Mouse (Mus musculus) monocyte, adult 2 months (primary cell): ENCODE results near the gene Fam20a.

Experiments used
- DNase-seq, 2 experiments: peaks; one replicate each; pipeline ENCODE4 v3.0.0; 2022; ENCODE audit warnings: low spot score in 2 of 2, low read depth in 1 of 2

Fam20a gene

DNA sequence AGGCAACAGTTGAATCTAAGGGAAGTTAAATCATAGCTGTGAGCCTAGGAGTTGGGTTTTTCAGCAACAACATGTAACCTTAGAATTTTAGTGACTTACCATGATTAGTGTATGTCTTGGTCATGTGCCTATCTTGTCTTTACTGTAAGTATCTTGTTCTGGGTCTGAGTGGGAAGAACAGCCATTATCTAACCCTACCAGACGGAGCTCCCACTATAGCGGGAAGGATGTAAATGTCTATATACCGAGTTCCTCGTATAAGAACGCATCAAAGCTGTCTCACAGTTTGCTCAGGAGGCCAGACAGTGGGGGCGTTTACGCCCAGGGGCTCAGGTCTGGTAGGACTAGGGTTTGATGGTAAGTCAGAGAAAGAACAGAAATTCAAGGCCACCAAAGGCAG lies 65.8 kb downstream of the Fam20a start:
- DNase-seq = no peak

DNA sequence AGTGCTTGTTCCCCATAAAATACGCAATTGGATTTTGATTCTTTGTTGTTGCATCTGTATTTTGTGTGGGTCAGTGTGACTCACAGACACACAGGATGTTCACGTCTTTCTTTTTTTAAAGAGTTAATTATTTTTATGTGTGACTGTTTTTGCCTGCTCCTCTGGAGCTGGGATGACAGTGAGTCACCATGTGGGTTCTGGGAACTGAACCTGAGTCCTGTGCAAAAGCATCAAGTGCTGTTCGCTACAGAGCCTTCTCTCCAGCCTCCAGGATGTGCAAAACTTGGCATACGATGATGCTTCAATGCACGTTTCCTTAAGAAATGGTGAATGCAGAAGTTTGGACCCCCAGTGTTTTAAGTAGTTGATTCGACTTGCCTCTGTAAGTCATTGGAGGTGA lies 67.5 kb downstream of the Fam20a start:
- no peak for DNase-seq

GRCm38 (mm10) chr11:109653201-109653600 lies 68.9 kb downstream of the Fam20a start:
- DNase-seq = no peak

DNA sequence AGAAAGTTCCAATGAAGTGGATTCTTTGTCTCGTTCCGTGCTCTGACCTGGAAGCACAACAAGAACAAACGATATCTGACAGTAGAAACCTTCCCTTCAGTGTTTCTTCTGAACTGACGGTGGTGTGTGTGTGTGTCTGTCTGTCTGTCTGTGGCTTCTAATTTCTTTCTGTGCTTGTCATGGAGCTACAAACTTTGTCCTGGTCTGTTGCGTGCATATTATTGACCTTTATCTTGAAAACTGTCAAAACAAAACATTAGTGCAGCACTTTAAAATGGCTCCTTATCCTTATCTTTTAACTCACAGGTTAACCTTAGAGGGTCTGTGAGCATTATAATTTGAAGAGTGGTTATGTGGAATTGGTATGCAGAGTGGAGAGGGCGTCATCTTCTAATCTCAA lies 69.6 kb downstream of the Fam20a start:
- no peak for DNase-seq

GRCm38 (mm10) chr11:109651566-109652024 lies 70.5 kb downstream of the Fam20a start:
- no peak for DNase-seq

DNA sequence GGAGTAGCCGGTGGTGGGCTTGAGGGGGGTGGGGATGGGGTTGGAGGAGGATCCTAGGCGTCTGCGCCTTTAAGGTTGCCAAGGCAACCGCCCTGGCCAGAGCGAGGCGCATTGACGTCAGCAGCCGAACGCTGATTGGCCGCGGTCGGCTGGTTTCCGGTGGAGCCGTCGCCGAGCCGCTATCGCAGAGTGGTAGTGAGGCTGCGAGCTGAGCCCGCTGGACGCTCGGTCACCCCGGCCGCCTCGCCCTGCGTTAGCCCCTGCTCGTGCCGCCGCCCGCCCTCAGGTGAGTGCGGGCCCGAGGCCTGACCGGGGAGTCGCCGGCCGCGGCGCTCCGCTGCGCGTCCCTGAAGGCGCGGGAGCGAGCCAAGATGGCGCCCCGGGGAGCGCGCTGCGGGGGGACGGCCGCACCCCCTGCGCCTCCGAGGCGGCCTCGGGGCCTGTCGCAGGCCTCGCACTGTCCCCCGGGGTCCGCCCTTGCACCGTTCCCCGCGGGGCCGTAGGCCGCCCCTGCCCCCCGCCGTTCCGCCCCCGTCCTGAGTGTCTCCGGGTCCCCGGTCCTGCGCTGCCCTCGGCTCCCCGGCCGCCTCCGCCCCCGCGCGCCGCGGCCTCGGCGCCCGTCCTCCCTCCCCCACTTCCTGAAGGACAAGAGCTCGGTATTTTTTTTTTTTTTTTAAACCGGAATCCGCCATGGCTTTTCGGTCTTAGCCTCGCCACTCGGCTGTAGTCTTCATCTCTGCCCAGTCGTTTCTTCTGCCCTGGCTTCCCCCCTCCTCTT lies 71.1 kb downstream of the Fam20a start:
- DNase-seq = peak; percentile 64 to 82

GRCm38 (mm10) chr11:109649975-109650701 lies 71.9 kb downstream of the Fam20a start:
- DNase-seq = peak in 1 of 2 experiments; percentile 31

- no peak for DNase-seq
These were observed 72.9 kb downstream of the Fam20a start, which contains the start of gene Prkar1a for GRCm38 (mm10) chr11:109649206-109649605. Prkar1a (plus strand) TSS chr11:109649405.

- no peak for DNase-seq
These were observed 73.6 kb downstream of the Fam20a start for GRCm38 (mm10) chr11:109648510-109648909.

DNA sequence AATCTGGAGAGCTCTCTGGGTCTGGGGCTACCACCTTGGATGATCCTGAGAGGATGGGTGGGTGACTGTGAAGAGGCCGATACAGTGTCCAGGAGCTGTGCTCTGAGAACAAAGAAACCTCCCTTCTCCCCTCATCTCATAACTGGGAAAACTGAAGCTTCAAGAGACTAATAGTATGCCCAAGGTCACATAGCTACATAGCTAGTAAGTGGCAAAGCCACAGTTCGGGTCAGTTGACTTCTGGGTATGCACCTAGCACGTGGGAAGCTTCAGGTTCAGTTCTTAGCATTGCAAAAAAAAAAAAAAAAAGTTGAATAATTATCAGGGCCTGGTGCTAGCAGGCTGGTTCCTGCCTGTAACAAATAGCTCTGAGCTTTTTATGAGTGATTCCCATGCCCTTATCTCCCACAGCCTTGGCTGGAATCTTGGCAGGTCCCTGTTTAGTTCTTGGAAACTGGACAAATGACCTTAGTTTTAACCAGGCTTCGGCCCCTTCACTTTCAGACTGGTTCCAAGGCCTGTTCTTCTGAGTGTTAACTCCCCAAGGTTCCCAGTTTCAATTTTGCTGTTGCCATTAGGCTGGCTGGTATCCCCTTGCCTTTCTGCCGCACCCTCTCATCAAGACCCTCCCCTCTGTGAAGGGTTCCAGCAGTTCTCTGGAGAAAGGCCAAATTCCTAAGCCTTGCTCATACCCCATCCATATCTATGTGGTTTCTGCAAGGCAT lies 80.4 kb downstream of the Fam20a start:
- DNase-seq = no peak

DNA sequence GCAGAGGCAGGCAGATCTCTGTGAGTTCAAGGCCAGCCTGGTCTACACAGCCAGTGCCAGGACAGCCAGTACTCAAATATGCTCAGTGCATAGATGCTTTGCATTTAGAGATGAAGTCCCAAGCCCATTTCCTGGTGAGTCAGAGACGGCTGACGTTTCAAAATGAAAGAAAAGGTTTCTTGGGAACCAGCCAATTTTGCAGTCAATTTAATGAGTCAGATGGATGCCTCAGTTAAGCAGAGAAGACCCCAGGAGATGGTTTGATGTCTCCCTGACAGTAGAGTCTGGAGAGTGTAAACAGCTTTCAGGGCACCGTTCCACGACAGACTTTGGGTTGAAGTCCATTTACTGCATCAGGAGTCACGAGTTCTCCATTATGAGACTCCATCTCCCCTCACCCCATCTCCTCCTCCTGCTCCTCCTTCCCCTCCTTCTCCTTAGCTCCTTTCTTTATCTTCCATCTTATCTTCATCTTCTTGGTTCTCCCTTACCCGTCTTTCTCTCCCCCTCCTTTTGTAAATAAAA lies 86.1 kb downstream of the Fam20a start:
- DNase-seq = no peak

DNA sequence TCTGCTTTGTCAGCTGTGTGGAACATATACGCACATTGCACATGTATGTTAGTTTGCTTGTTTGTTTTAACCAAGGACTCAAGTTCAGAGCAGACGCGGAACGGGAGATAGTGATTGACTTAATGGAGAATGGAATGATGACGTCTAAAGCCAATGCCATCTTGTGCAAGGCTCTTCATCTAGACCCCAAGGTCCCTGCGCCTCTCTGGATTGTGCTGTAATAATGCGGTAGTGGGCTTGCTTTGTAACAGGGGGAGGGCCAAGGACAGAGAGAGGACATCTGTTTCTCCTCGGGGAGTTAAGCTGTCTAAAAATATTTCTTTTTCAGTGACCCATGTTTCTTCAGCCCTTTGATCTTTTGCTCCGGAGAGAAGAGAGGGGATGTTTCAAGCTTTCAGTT lies 87.2 kb downstream of the Fam20a start:
- DNase-seq = no peak

DNA sequence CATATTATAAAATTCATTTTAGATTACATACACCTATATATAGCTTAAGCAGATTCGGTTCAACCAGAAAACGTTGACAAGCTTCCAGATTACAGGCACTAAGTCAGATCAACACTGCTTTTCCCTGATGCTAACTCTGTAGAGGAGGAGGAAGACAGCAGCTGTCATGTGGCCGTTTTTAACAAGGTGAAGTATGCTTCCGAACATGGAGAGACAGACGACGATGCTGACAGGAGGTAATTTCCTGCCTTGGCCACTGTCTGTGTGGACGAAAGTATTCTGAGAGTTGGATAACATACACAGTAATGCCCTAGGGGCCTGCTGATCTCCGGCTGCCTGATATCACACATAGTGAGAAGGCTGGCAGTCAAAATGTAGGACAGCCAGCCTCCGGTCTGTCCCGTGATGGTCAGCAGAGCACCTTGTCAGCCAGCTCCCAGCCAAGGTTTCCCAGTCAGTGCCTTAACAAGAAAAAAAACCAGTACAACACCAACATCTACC lies 93.0 kb downstream of the Fam20a start:
- DNase-seq = no peak

- no peak for DNase-seq
These were observed 94.0 kb downstream of the Fam20a start for GRCm38 (mm10) chr11:109628099-109628498.

DNA sequence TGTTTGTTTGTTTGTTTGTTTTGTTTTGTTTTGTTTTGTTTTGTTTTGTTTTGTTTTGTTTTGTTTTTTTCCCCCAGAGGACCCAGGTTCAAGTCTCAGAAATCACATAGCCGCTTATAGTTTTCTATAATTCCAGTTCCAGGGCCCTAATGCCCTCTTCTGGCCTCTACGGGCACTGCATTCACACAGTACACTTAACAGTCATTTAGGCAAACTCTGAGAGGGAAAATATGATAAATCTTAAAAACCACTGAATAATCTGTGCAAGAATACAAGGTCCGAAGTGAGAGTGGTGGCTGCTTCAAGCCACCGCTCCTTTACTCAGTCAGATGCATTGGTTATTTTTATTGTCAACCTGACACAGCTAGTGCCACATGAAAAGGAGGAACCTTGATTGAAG lies 94.4 kb downstream of the Fam20a start:
- DNase-seq = no peak

DNA sequence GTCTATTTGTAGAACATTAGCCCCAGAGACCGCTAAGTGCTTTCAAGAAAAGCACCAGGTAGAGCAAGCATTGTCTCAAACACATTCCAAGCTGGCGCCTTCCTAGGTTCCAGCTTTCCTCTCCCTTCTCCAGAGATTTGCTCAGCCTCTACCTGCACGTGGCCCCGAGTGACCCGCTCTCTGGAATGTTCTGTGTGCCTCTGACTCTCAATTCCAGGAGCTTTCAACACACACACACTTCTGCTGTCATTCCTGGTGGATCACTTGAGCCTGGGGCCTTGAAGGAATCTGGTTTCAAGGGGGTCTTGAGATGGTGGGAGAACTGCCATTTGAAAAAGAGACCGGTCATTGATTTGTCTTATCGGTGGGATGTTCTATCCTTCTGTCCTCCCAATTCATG lies 98.8 kb downstream of the Fam20a start:
- DNase-seq = no peak

DNA sequence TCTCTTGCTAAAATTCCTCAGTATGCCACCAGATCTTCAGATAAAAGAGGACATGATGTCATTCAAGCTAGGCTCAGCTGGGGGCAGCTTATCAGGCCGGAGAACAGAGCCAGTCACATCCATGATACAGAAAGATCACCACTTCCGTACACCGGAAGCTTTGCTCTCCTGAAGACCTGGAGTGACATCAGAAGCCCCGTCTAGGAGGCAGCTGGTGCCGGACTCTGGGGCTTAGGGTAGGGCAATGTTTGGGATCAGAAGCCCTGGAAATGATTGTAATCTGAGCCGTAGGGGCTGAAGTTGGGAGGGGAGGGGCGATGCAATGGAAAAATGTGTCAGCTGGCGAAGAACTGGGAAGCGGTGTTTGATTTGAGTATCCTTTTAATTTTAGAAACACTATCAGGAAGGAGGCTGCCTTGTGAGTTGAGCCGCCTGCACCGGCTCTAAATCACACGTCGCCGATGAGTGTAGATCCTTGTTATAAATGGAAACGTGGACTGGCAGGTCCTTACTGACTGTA lies 99.5 kb downstream of the Fam20a start:
- DNase-seq = no peak

DNA sequence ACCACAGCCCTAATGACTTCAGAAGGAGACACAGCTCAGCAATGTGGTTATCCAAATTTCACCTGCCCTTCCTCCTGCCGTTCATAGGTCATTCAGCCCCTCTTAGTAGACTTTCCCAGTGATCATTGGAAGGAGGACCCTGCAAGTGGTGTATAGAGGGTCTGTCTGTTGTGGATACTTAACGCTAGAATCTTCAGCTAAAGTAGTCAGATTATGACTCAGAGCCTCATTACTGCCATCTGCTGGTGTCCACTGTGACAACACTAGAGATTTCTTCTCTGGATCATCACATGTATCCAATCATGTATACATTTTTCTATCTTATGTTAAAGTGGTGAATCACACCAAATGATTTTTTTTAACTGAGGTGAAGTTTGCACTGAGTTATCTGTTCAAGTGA lies 100.9 kb downstream of the Fam20a start:
- no peak for DNase-seq

- no peak for DNase-seq
These were observed 101.7 kb downstream of the Fam20a start for GRCm38 (mm10) chr11:109620356-109620755.
